Mouse (Mus musculus): ENCODE measurements around the gene Dysf.

DNA sequence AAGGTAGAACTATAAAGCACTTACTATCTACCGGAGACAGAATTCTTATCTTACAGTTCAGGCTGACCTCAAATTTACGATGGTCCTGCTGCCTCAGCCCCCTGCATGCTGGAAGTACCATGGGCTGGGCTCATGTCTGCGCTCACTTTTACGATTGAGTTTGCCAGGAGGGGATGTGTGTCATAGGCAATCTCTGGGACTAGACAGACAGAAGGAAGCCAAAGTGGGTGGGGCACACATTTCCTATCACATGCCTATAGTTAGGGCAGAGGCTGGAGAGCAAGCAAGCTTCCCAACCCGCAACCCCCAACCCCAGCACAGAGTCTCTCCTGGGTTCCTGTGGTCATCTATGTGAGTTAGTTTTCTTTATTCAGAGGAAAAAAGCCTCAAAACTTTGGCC, 59.8 kb downstream of the Dysf start:
- TF ChIP-seq GATA1 (IDR thresholded peaks at IDR 0.05; ENCODE audit: borderline replicate concordance, low read length) = no peak
- no peak for TF ChIP-seq FLI1 (IDR thresholded peaks at IDR 0.05; ENCODE audit: low read length)

All from megakaryocyte, embryonic 14.5 days (primary cell).